Mouse (Mus musculus): ENCODE measurements at regions not wholly inside any gene's neighbourhood (a gene's known extent, or its start where the extent isn't known, plus 50 kb on each side); places are given as distances from the start of the nearest gene placed in this dataset.

DNA sequence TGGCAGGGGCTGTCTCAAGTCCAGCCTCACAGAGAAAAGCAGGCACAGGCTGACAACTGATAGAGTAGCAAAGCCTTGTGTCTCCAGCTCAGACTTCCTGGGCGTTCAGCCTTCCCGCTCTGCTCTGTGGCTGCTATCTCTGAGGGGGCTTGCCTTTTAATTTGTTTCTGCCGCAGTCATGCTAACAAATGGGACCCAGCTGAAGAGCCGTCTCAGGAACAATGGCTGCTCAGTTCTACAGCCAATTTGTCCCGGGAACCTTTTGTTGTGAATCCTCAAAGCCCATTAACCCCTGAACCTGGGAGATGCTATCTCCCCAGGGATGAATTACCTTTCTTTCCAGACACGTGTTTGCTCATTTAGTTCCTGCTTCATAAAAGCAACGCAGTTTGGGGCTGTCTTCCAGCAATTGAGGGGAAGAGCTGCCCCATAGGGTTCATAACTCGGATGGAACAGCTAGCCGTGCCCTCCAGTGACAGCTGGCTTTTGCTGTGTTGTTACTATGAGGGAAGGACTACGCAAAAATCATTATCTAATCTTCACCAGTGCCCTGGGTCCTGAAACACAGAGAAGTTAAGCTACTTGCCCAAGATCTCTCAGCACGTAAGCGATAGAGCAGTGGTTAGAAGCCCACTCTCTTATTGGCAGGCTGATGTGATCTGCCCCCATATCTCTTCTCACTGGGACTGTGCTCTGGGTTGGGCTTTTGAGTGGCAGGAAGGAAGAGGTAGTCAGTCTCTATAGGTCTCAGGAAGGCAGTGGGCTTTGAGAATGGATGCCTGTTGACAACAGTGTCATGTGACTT is 240.9 kb downstream of the Rybp start:
- DNase-seq (ENCODE audit: low read depth, low spot score) = no peak

DNA sequence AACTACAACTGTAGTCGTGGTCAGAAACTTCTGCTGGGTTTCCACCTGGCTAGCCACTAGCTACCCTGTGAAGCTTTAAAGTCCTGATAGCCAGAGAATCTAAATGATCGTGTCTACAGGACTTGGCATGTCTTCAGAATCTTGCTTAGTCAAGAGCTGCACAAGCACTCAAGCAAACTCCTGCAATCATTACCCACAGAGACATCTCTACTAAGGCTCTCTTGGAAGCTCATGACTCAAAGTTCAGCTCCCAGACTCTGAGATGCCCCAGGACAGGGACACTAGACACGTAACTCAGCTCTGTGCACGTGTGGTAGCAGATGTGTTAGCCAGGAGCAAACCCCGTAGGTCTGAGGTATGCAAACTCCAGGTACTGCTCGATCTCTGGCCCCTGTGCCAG is 242.2 kb downstream of the Rybp start:
- DNase-seq (ENCODE audit: low read depth, low spot score) = no peak

DNA sequence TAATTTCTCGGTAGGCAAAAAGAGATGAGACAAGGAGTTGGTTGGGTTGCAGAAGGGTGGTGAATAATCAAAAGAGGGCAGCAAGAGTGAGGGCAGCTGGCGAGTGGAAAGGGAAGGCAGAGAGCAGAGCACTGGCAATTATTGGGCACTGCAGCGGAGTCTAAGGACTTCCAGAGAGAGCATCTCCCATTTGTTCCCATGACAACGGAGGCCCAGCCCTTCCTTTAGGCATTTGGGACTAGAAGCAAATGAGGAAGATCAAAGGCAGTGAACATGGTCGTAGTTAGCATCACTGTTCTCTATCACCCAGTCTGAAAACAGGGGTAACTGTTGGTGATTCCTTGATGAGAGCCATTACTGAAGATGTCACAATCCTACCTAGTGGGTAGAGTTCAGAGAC is 246.1 kb downstream of the Rybp start:
- DNase-seq (ENCODE audit: low read depth, low spot score) = no peak

DNA sequence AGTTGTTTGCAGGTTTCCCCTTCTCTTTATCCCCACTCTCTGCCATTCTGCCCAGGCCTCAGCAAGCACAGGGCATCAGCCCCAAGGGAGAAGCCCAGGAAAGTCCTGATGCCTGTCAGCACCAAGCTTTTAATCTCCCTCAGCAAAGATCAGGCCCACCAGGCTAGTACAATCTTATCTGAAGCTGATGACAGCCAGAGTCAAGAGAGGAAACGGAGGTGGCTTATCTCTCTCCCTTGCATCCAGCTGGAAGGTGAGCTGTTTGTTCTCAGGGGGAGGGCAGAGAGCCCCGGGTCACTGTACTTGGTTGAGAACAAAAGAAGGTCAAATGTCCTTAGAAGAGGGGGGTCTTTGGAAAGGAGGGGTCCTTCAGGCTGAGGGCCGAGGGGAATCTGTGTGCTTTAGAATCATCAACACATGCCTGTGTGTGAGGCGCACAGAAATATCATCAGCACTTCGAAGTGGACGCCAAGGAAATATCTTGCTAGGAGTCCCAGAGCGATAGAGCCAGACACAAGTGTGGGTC is 246.8 kb downstream of the Rybp start:
- no peak for DNase-seq (ENCODE audit: low read depth, low spot score)

DNA sequence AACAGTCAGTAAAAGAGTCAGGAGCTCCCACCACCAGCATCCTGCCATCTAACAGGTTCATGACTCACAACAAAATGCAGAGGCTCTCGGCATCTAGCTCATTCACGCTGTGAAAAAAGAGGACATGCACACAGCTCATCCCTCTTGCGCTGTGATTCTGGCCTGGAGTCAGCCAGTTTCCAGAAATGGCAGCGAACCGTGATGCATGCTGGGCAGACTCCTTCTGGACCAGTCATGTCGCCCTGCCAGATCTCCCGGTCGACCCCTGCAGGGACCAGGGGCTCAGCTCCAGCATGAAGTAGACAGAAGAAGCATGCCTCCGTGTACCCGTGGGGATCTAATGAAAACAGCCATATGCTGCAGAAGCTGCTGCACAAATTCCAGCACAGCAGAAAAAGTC is 254.6 kb downstream of the Rybp start:
- no peak for DNase-seq (ENCODE audit: low read depth, low spot score)

DNA sequence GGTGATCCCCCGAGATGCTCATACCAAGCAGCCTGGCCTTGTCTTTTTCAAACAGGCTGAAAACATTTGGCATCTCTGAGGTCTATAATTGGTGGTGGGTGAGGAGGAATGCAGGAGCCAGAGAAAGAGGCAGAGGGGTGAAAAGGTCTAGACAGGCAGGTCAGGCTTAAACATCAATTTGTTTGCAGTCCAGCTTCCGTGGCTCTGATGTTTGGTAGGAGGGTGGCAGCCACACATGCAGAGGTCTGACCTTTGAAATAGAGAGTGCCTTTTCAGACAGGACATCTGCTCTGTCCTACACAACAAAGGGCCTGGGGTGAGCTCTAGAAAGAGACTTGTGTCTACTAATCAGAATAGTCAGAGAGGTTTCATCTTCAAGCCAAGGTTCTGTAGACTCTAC is 256.8 kb downstream of the Rybp start:
- DNase-seq (ENCODE audit: low read depth, low spot score) = no peak

DNA sequence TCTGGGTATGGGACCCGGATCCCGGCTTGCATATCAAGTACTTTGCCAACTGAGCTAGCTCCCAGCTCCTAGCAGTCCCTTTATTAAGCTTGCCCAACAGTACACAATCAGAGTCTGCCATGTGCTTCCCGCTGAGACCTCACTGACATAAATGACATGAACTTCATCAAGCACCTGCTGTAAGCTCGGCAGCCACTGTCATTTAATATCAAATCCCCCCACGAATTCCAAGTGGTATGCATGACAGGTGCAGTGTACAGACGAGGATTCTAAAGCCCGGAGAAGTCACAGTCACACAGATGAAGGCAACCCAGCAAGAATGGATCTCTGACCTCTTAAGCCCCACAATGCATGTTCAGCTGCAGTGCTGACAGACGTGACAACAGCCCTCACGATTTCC is 257.3 kb downstream of the Rybp start:
- no peak for DNase-seq (ENCODE audit: low read depth, low spot score)

DNA sequence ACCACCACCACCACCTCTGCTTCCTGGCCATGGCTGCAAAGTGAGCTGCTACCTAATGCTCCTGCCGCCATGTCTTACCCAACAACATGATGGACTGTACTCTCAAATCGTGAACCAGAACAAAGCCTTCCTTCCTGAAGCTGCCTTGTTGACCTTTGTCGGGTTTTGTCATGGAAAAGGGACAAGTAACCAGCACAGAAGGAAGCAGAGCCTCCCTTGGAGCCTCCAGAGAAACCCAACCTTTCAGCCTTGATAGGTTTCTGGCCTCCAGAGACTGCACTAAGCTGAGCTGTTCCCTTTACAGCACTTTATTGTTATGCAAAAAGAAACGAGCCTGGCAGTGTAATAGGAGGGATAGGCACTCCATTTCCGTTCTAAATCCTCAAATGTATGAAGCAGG is 259.8 kb downstream of the Rybp start:
- DNase-seq (ENCODE audit: low read depth, low spot score) = no peak

DNA sequence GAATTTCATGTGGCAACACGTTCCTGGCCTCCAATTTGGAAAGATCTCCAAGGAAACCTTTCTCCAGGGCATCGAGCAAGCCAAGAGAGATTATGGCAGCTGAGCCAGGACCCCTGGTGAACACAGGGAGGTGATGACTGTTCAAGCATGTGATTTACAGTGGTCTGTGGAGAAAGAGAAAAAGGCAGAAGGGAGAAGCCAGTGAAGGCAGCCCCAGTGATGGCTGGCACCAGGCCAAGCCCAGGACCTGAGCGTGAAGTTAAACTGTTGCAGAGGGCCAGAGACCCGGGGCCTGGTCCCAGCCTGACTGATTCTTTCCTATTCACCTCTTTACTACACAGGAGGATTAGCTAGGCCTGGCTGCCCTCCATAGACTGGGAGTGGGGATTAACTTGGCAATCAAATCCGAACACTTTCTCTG is 261.7 kb downstream of the Rybp start:
- DNase-seq (ENCODE audit: low read depth, low spot score) = no peak

DNA sequence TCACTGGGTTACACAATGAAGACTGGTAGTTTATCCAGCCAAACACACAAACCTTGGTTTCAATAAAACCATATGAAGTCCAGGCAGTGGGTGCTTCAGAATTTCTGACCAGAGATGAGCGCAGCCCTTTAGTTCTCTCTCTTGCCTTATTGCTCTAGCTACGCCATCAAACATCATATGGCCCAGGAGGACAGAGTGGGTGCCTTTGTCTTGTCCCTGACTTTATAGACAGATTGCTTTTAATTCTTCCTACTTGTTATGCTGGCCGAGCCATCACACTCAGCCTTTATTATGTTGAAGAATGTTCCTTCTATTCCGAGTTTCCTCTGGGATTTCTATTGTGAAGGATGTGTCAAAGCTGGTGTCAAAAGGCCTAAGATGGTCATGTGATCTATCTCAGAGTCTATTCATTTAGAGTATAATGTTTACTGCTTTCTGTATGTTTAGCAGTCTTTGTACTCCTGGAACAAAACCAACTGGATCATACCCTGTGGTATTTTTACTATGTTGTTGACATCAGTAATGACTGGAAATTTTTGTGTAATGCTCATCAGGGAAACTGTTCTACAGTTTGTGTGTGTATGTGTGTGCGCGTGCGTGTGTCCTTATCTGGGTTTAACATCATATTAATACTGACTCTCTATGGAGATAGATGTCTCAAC is 263.7 kb downstream of the Rybp start:
- DNase-seq (ENCODE audit: low read depth, low spot score) = no peak

DNA sequence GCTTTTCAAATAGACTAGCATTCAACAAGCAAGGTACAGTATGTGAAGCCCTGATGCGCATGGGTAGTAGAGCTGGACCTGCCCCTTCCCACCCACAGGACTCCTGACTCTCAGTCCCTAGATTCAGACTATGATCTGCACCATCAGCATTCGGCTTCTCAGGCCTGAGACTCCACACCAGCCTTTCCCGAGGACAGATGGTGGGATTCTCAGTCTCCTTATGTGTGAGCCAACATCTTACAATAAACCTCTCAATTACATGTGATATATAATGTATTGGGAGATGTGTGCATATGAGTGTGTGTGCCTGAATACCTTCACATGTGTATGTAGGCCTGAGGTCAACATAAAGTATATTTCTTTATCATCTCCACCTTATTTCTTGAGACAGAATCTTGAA is 268.3 kb downstream of the Rybp start:
- DNase-seq (ENCODE audit: low read depth, low spot score) = no peak

DNA sequence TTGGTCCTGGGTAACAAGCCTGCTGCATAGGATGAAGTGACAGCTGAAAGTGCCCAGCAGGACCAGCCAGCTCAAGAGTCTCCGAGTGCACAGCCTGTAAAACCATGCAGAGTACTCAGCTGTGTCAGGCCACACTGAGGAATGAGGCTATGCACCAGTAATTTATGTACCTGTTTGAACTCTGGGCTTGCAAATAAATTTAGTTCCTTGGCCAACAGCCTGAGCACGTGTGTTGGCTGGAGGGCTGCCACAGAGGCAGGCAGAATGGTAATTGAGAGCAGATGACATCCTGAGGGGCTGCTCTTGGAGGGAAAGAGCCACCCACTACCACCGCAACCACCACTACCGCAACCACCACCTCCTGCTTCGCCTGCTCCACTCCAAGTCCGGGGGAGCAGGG is 273.3 kb downstream of the Rybp start:
- no peak for DNase-seq (ENCODE audit: low read depth, low spot score)

DNA sequence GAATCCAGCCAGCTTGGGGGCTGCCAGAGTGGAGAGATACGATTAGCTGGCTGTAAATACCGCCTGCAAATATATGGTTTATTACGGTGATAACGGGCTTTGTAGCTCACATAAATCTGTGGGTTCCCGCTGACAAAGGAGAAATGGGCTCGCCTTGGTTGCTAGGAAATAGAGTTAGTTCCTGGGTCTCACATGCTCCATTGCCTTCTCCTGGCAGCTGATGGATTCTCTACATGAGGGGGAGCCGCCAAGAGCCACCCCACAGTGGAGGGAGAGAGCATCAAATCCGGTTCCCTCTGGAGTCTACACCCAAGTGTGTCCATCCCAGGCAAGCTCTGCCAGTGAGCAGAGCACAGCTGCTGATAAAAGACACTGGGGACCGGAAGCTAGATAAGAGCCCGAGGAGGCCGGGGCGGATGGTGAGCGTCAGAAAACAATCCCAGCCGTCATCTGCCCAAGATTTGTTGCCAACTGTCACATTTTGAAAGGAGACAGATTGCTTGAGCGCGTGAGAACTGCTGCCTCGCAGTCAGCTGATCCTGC is 275.7 kb downstream of the Rybp start:
- no peak for DNase-seq (ENCODE audit: low read depth, low spot score)

DNA sequence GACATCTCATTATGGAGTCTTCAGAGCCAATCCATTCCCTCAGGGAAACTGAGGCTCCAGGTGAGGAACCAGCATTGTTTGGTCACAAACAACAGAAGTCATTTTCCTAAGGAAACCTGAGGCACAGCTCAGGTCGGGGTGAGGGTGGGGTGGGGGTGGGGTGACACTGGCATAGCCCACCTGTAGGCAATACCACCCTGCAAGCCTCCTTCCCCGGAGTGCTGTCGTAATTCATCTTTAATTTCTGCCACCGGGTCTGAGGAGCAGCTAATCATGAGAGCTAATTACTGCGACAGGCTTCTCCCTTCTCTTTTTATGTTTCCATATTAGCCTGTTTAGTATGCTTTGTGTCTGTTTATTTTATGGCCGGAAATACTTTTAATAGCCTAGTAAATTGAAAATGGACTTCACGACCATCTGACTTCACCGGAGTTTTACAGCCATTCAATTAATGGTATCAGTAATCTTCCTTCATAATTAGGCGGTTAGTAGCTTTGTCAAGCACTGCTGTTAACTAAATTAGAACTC is 276.3 kb downstream of the Rybp start:
- no peak for DNase-seq (ENCODE audit: low read depth, low spot score)

DNA sequence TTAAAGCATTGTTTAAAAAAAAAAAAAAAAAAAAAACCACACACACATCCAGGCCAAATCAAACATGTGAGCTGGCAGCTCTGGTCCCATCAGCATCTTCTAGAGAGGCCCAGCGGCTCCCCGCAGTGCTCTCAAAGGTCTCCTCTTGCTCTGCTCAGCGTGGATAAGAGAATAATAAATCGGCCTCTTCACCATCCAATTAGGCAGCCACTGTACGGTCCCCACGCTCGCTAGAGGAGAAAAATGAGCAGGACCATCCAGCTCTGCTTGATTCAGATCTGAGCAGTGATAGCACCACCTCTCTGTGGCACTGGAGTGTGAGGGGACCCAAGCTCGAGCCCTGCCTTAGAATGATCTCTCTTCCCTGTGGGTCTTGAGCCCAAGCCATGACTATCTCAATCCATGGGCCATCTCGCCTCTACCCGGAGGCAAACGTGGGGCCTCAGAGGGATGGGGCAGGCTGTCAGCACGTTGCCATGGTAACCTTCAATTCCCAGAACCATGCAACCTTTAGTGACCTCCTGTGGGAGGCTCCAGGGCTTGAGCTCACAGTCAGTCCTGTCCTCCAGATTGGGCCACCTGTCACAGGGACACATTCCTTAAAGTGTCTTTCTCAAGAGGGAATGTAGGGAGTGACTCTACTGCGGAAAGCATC is 273.6 kb upstream of the Prok2 start:
- no peak for DNase-seq (ENCODE audit: low read depth, low spot score)

DNA sequence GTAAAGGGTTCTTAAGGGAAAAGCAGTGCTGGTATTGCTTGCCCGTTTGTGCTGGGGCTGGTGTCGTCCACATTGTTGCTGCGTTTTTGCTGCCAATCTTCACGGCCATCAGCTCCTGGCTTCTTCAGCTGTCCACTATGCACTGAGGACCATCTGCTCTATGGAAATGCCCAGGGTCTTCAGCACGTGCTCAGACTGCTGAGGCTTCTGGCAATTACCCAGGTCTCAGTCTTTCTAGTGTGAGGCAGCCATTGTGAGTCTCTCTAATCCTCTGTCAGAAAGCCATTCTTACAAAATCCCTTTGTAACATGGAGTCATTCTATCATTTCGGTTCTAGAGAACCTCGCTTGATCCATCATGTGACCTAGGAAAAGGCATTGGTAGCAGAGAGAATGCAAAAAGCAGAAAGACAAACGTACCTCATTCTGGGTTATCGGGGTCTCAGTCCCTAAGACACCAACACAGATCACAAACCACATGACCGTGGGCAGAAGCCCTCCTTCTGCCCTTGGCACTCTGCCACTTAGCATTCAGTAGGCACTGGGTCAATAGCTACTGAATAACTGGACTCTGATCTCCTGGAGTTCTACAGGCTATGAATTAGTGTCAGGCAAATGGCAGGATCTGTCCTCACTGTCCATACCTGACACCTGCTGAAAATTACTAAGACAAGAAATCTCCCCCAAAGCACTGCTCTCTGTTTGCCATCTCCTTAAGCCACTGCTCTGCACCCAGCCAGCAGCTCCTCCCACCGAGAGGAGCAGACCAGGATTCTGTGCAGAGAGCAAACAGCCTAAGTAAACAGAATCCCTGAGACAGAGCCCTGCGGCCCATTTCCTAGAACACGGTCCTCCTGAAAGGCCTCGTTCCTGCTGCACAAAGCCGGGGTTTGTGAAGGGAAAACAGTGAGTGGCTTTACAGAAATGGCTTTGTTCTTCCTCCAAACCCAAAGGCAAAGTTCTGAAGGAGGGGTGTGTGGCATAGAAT is 270.1 kb upstream of the Prok2 start:
- DNase-seq (ENCODE audit: low read depth, low spot score) = no peak

DNA sequence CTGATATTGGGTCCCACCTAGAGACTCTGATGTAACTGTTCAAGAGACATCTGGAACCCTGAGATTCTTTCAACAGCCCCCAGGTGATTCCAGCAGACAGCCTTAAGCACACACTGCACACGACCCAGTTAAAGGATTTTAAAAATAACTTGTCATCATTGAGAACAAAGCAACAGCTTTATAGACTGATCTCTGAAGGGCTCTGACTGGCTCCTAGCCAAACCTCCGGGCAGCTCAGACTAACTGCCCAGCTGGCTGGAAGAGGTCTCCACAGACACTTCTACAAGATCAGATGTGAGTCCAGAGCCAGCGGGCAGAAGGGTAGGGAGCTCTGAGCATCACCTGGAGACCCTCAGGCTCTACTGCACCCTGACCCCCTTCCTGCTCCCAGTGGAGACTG is 267.8 kb upstream of the Prok2 start:
- DNase-seq (ENCODE audit: low read depth, low spot score) = no peak

DNA sequence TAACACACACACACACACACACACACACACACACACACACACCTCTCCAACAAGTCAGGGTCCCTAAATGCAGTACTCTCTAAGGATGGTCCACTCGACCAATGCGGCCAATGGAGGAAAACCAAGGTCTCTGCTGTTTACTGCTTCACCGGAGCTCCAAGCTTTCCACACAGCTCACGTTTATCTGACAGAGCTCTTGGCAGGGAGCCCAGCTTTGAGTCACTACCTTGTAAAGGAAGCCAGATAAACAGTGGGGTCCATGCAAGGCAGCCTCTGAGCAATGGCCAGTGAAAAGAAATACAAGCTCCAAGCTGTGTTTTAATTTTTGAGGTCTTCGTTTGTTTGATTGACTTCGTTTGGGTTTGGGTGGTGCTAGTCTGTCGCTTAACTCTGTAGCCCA is 264.9 kb upstream of the Prok2 start:
- DNase-seq (ENCODE audit: low read depth, low spot score) = no peak

DNA sequence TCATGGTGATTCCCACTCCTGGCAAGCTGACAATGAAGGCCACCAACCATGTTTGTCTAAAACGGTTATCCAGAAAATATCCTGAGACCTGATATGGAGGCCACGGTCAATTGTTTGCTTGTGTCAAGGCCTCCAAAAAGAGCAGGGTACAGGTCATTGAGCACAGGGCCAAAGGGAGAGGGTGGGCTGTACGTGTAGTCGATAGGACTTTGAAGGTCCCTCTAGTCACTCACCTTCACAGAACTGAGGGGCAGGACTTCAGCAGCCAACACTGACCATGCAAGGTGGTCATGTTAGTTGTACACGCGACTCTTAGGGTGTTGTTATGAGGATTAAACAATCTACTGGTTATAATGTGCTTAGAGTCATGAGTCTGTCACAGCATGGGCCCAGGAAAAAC is 264.4 kb upstream of the Prok2 start:
- DNase-seq (ENCODE audit: low read depth, low spot score) = no peak

DNA sequence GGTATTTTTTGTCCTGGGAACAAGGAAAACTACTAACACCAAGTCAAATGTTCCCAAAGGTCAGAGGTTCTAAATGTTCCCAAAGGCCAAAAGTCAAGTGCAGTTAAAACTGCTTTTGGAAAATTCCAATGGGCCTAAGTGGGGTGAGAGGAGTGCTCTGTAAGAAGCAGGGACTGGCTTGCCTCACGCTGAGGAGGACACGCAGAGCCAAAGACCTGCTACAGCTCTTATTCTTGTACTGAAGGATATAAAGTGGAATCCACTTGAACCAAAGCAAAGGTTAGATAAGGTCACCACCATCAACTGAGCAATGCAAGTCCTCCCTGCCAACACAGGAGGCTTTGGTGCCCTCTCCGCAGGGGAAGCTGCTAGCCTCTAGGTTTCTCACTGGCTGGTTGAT is 260.3 kb upstream of the Prok2 start:
- no peak for DNase-seq (ENCODE audit: low read depth, low spot score)

DNA sequence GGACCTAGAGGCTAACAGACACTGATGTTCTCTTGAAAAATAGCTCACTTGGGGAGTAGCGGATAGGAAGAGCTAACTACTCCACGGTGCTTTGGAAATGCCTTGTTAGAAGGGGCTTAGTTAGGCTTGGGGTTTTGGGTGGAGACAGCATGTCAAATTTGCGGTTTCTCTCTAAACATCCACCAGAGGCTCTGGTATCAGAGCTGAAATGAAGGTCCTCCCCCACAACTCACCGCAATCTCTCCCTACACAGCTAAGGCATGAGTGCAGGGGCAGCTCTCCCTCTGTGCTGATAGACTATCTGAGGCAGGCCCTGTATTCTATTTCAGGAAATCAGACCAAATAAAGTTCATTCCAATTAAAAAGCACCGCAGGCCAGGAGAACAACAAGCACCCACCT is 259.1 kb upstream of the Prok2 start:
- no peak for DNase-seq (ENCODE audit: low read depth, low spot score)

Measured in retina, adult 2 months (tissue).